Mouse (Mus musculus): ENCODE results near the gene Fxyd7. TPM values are rescaled to one million over a fixed set of nuclear protein-coding genes. Genes with fewer than 3 reads are reported as not detected.

Gene Fxyd7
- polyA plus RNA-seq, 1 experiment from 2014 or later = 1.6 TPM

DNA sequence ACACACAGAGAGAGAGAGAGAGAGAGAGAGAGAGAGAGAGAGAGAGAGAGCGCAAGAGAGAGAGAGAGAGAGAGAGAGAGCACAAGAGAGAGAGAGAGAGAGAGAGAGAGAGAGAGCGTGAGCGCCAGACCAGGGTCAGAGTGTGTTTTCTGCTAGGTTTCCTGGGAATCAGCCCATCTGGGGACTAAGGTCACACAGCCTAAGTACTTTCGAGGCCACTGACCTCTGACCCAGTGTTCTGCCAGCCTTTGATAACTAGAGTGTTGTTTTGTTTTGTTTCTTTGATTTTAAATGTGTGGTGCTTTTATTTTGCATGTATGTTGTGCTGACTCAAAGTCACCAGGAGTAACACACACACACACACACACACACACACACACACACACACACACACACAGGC lies 4.6 kb upstream of the Fxyd7 start:
- Histone ChIP-seq H3K9ac (ENCODE audit: low read length) (peak overlapping the region; percentile 45; the same call in 1 of the 2 replicates), H3K4me1 (ENCODE audit: control insufficient read depth in 2 of 2, insufficient read depth in 2 of 2, low read length in 2 of 2) (peaks cover 36 to 41% of the 10 kb centered on the region in 2 experiments)

DNA sequence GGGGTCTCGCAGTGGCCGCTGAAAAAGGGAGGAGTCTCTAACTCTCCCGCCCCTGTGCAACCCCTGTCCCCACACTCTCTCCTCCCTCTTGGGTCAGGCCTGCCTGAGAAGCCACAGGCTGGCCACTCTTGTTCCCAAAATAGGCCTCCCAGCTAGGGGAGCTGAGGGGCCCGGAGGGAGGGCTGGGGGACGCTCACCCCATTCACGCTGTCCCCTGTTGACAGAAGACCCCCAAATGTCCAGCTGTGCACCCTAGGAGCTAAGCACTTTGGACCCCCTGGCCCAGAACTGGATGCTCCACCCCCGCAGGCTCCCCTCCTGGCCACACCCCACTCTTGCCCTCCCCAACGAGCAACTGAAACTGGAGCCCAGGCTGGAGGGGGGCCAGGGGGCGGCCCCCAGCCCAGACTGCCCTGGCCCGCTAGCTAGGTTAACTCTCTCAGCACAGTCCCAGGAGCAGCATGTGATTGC lies 4.1 kb upstream of the Fxyd7 start:
- 6% methylated on average over 10 of the region's 10 CpGs for WGBS
- peak overlapping the region; percentile 95 to 97 for H3K27ac ChIP-seq (replicated peaks in 1 of 2; ENCODE audit: control insufficient read depth in 1 of 2, insufficient read depth in 1 of 2, low read depth in 2 of 2, low read length in 2 of 2)

More for the DNA sequence above, 4.6 kb upstream of the Fxyd7 start:
- WGBS = 9% methylated on average over 3 of the region's 4 CpGs
- Histone ChIP-seq H3K4me3 (ENCODE audit: control insufficient read depth in 1 of 2, insufficient read depth in 1 of 2, low read depth in 1 of 2, low read length in 2 of 2) (peak overlapping the region in 1 of 2 experiments; percentile 60; a peak in 1 of 4 replicates), H3K36me3 (ENCODE audit: control insufficient read depth, insufficient read depth, low read length) (no peaks in the 10 kb centered on the region), H3K27ac (replicated peaks in 1 of 2; ENCODE audit: control insufficient read depth in 1 of 2, insufficient read depth in 1 of 2, low read depth in 2 of 2, low read length in 2 of 2) (peak overlapping the region; percentile 95 to 97), H3K4me2 (ENCODE audit: low read length) (peak overlapping the region; percentile 69), H3K27me3 (ENCODE audit: control insufficient read depth, insufficient read depth, low read length) (peaks cover 16% of the 10 kb centered on the region), H3K9me3 (ENCODE audit: control insufficient read depth, low read length) (no peaks in the 10 kb centered on the region)
- ATAC-seq (ENCODE audit: insufficient number of reproducible peaks, insufficient read depth, low FRiP score, low read depth) = no peak

DNA sequence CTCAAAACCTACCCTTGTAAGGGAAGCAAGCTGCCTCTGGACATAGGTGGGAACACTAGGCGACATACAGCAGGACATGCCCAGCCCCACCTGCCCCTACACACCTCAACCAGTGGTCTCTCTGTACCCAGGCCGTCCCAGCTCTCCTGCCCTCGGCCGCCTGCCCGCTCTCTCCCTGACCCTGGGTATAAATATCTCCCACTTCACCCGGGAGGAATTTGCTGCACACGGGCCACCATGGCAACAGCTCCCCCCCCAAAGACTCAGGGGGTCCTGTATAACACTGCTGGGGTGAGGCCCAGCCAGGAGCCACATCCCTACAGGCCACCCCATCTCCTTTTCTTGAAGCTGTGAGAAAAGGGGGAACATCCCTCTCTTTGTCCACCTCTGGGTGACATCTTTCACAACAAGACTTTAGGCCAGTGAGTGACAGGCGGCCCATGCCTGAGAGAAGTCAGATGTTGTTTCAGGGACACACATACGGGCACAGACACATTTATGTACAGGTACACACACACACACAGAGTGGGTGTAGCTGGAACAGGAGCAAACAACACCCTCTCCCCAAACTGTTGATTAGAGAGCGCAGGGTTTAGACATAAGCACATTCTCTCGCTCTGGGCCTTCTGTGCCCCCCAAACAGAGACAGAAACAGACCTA lies 3.5 kb upstream of the Fxyd7 start:
- H3K4me2 ChIP-seq (ENCODE audit: low read length) = peak overlapping the region; percentile 69
- peak overlapping the region; percentile 51 to 60 for H3K4me3 ChIP-seq (ENCODE audit: control insufficient read depth in 1 of 2, insufficient read depth in 1 of 2, low read depth in 1 of 2, low read length in 2 of 2)
- H3K36me3 ChIP-seq (ENCODE audit: control insufficient read depth, insufficient read depth, low read length) = no peaks in the 10 kb centered on the region
- 16% methylated on average over 11 of the region's 11 CpGs for WGBS
- peaks cover 27% of the 10 kb centered on the region for H3K27me3 ChIP-seq (ENCODE audit: control insufficient read depth, insufficient read depth, low read length)
- no peaks in the 10 kb centered on the region for H3K9me3 ChIP-seq (ENCODE audit: control insufficient read depth, low read length)
- peak; percentile 36 for ATAC-seq (ENCODE audit: insufficient number of reproducible peaks, insufficient read depth, low FRiP score, low read depth)
- peak overlapping the region; percentile 95 to 97 for H3K27ac ChIP-seq (replicated peaks in 1 of 2; ENCODE audit: control insufficient read depth in 1 of 2, insufficient read depth in 1 of 2, low read depth in 2 of 2, low read length in 2 of 2)
- peaks cover 38 to 51% of the 10 kb centered on the region in 2 experiments for H3K4me1 ChIP-seq (ENCODE audit: control insufficient read depth in 2 of 2, insufficient read depth in 2 of 2, low read length in 2 of 2)
- H3K9ac ChIP-seq (ENCODE audit: low read length) = peak overlapping the region; percentile 81

More for the DNA sequence above, 4.1 kb upstream of the Fxyd7 start:
- Histone ChIP-seq H3K9me3 (ENCODE audit: control insufficient read depth, low read length) (no peaks in the 10 kb centered on the region), H3K4me3 (ENCODE audit: control insufficient read depth in 1 of 2, insufficient read depth in 1 of 2, low read depth in 1 of 2, low read length in 2 of 2) (peak overlapping the region; percentile 51 to 60), H3K4me1 (ENCODE audit: control insufficient read depth in 2 of 2, insufficient read depth in 2 of 2, low read length in 2 of 2) (peaks cover 36 to 45% of the 10 kb centered on the region in 2 experiments), H3K9ac (ENCODE audit: low read length) (peak overlapping the region; percentile 81), H3K27me3 (ENCODE audit: control insufficient read depth, insufficient read depth, low read length) (peaks cover 21% of the 10 kb centered on the region), H3K36me3 (ENCODE audit: control insufficient read depth, insufficient read depth, low read length) (no peaks in the 10 kb centered on the region), H3K4me2 (ENCODE audit: low read length) (peak overlapping the region; percentile 69)
- ATAC-seq (ENCODE audit: insufficient number of reproducible peaks, insufficient read depth, low FRiP score, low read depth) = peak; percentile 88

DNA sequence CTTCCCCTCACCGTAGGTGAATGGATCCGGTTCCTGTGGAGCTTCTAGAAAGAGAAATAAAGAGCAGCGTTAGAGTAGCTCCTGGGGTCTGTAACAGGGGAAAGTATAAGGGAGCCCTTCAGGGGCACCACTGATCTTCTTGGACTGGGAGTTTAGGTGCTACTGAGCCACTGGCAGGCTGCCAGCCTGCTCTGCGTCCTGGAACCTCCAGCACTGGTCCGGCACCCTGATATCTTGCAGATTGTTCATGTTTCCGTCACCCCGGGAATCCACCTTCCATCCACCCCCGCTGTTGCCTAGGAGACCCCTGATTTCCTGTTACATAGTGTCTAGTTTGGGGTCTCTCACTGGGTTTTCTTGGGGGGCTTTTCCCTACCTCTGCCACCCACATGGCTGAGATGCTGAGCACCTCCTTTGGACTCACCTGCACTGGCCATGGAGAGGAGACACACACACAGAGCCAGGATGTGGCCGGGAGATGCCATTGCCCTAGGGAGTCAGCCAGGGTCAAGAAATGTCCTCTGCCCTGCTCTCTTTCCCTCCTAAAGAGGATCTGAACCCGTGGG lies 2.7 kb upstream of the Fxyd7 start:
- no peak for ATAC-seq (ENCODE audit: insufficient number of reproducible peaks, insufficient read depth, low FRiP score, low read depth)
- H3K4me2 ChIP-seq (ENCODE audit: low read length) = peak overlapping the region; percentile 69
- H3K9me3 ChIP-seq (ENCODE audit: control insufficient read depth, low read length) = no peaks in the 10 kb centered on the region
- peak overlapping the region; percentile 95 to 97 for H3K27ac ChIP-seq (replicated peaks in 1 of 2; ENCODE audit: control insufficient read depth in 1 of 2, insufficient read depth in 1 of 2, low read depth in 2 of 2, low read length in 2 of 2)
- no peaks in the 10 kb centered on the region for H3K36me3 ChIP-seq (ENCODE audit: control insufficient read depth, insufficient read depth, low read length)
- peaks cover 36 to 55% of the 10 kb centered on the region in 2 experiments for H3K4me1 ChIP-seq (ENCODE audit: control insufficient read depth in 2 of 2, insufficient read depth in 2 of 2, low read length in 2 of 2)
- H3K4me3 ChIP-seq (ENCODE audit: control insufficient read depth in 1 of 2, insufficient read depth in 1 of 2, low read depth in 1 of 2, low read length in 2 of 2) = peak overlapping the region; percentile 51 to 60
- peaks cover 34% of the 10 kb centered on the region for H3K27me3 ChIP-seq (ENCODE audit: control insufficient read depth, insufficient read depth, low read length)
- peak overlapping the region; percentile 81 for H3K9ac ChIP-seq (ENCODE audit: low read length)
- 9% methylated on average over 10 of the region's 10 CpGs for WGBS

DNA sequence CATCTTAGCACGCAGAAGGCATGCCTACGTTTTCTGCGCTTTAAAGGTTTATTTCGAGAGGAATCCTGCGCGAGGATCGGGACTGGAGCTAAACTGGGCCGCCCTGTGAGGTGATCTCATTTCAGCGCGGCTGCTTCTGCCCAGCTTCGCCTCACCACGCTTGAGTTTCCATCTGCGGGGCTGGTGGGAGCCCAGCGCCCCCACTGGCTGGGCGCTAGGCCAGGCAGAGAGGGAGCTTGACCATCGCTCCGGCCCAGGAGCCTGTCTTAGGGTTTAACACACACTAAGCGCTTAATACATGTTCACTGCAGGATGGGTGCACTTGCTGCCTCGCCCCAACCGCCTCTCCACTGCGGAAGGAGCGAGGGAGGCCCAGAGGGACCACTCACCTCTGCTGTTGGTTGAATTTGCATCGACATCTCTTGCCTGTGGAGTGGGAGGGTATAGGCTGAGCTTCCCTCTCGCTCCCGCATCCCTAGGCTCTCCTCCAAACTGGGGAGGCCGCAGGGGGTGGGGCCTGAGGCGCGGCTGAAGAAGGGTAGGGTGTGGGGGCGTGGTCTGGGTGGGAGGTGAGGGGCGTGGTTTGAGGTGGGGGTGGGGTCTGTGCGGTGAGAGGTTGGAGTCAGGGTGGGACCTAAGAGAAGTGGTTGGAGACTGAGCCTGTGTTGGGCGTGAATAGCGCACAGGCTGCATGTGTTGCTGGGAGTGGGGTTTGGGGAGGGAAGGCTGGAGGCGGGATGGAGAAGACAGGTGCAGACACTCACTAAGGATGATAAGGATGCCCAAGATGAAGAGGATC lies 1.6 kb upstream of the Fxyd7 start:
- Histone ChIP-seq H3K4me2 (ENCODE audit: low read length) (peak overlapping the region; percentile 69), H3K27ac (replicated peaks in 1 of 2; ENCODE audit: control insufficient read depth in 1 of 2, insufficient read depth in 1 of 2, low read depth in 2 of 2, low read length in 2 of 2) (peak overlapping the region in 1 of 2 experiments; percentile 33; a peak in 1 of 4 replicates), H3K9ac (ENCODE audit: low read length) (peak overlapping the region; percentile 81), H3K36me3 (ENCODE audit: control insufficient read depth, insufficient read depth, low read length) (no peaks in the 10 kb centered on the region), H3K4me1 (ENCODE audit: control insufficient read depth in 2 of 2, insufficient read depth in 2 of 2, low read length in 2 of 2) (peaks cover 36 to 55% of the 10 kb centered on the region in 2 experiments), H3K27me3 (ENCODE audit: control insufficient read depth, insufficient read depth, low read length) (peaks cover 34% of the 10 kb centered on the region), H3K4me3 (ENCODE audit: control insufficient read depth in 1 of 2, insufficient read depth in 1 of 2, low read depth in 1 of 2, low read length in 2 of 2) (peak overlapping the region; percentile 51 to 60), H3K9me3 (ENCODE audit: control insufficient read depth, low read length) (no peaks in the 10 kb centered on the region)
- ATAC-seq (ENCODE audit: insufficient number of reproducible peaks, insufficient read depth, low FRiP score, low read depth) = no peak
- 3% methylated on average over 34 of the region's 34 CpGs for whole genome bisulfite sequencing

DNA sequence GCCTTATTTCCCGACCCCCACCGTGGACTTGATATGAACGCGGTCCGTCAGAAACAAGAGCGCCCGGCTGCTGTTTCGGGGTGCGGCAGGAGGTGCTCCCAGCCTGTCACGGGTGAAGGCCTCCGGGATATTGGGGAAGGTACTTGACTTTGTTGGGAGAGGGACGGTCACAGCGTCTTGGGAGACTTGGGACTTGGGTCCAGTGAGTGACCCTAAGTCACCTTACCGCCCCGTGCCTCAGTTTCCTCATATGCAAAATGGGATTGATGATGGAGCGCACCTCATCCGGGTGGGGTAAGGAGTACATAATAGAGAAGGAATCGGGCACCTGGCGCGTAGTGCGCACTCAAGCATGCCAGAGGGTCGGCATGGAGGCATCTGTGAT lies 976 bp upstream of the Fxyd7 start:
- H3K9me3 ChIP-seq (ENCODE audit: control insufficient read depth, low read length) = no peaks in the 10 kb centered on the region
- ATAC-seq (ENCODE audit: insufficient number of reproducible peaks, insufficient read depth, low FRiP score, low read depth) = no peak
- WGBS = 14% methylated on average over 22 of the region's 22 CpGs
- peaks cover 34% of the 10 kb centered on the region for H3K27me3 ChIP-seq (ENCODE audit: control insufficient read depth, insufficient read depth, low read length)
- H3K27ac ChIP-seq (replicated peaks in 1 of 2; ENCODE audit: control insufficient read depth in 1 of 2, insufficient read depth in 1 of 2, low read depth in 2 of 2, low read length in 2 of 2) = 0 out of 4 replicates have a peak overlapping the region, but pooled peaks of 1 of the 2 experiments have one; percentile 33
- no peaks in the 10 kb centered on the region for H3K36me3 ChIP-seq (ENCODE audit: control insufficient read depth, insufficient read depth, low read length)
- peak overlapping the region; percentile 81 for H3K9ac ChIP-seq (ENCODE audit: low read length)
- H3K4me2 ChIP-seq (ENCODE audit: low read length) = peak overlapping the region; percentile 69
- H3K4me1 ChIP-seq (ENCODE audit: control insufficient read depth in 2 of 2, insufficient read depth in 2 of 2, low read length in 2 of 2) = peaks cover 36 to 55% of the 10 kb centered on the region in 2 experiments
- H3K4me3 ChIP-seq (ENCODE audit: control insufficient read depth in 1 of 2, insufficient read depth in 1 of 2, low read depth in 1 of 2, low read length in 2 of 2) = peak overlapping the region; percentile 17 to 51

DNA sequence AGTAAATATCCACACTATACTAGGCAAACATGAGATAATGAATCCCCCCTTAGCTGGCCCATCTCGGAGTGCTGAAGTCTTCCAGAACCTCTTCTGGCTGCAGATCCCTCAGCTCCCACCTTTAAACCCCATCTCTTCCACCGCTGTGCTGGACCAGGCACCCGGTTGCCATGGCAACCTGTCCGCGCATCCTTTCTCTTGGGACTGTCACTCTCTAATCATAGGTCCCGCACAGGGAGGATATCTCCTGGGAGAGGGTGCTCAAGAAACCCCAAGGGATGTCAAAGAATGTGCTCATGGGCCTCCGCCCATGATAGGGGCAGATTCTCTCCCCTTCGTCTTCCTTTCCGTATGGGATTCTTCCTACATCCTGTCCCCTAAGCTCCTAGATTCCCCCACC lies 346 bp downstream of the Fxyd7 start:
- no peaks in the 10 kb centered on the region for H3K9me3 ChIP-seq (ENCODE audit: control insufficient read depth, low read length)
- H3K4me1 ChIP-seq (ENCODE audit: control insufficient read depth in 2 of 2, insufficient read depth in 2 of 2, low read length in 2 of 2) = peaks cover 34 to 48% of the 10 kb centered on the region in 2 experiments
- no peak overlapping the region for H3K27ac ChIP-seq (replicated peaks in 1 of 2; ENCODE audit: control insufficient read depth in 1 of 2, insufficient read depth in 1 of 2, low read depth in 2 of 2, low read length in 2 of 2)
- no peaks in the 10 kb centered on the region for H3K36me3 ChIP-seq (ENCODE audit: control insufficient read depth, insufficient read depth, low read length)
- WGBS = 15% methylated on average over 9 of the region's 9 CpGs
- H3K27me3 ChIP-seq (ENCODE audit: control insufficient read depth, insufficient read depth, low read length) = peaks cover 34% of the 10 kb centered on the region
- H3K4me3 ChIP-seq (ENCODE audit: control insufficient read depth in 1 of 2, insufficient read depth in 1 of 2, low read depth in 1 of 2, low read length in 2 of 2) = peak overlapping the region in 1 of 2 experiments; percentile 51; a peak in 1 of 4 replicates
- no peak overlapping the region for H3K9ac ChIP-seq (ENCODE audit: low read length)
- H3K4me2 ChIP-seq (ENCODE audit: low read length) = peak overlapping the region; percentile 69; the same call in 1 of the 2 replicates
- no peak for ATAC-seq (ENCODE audit: insufficient number of reproducible peaks, insufficient read depth, low FRiP score, low read depth)
